Mouse (Mus musculus) neural tube, embryonic 10.5 days (tissue): ENCODE measurements at regions not wholly inside any gene's neighbourhood (a gene's known extent, or its start where the extent isn't known, plus 50 kb on each side); places are given as distances from the start of the nearest gene placed in this dataset.
"Not testable (repeated sequence)": the region's sequence is repeated elsewhere in the genome, so short reads cannot be mapped to it uniquely, and the experiment has no call there.

ENCODE experiments used
- DNase-seq: peaks from one replicate; pipeline ENCODE4 v3.0.0-alpha.2; 2017; ENCODE audit warnings: low spot score; ENCODE audit errors: extremely low spot score

DNA sequence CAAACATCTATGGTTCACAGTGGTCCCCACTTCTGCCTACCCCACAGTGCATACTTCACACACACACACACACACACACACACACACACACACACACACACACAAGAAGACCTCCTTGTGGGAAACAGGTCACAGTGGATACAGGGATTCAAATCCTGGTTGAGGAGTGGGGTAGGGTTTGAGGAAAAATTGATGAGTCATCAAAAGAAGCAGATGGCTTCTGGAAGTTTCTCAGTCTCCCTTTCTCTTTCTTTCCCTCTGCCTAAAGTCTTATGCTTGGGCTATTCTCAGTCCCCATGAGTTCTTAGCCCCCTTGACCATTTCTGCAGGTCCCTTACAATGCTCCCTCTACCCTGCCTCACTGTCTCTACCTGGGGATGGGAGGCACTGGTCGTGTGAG, 56.4 kb downstream of the Rassf10 start:
- no peak for DNase-seq

DNA sequence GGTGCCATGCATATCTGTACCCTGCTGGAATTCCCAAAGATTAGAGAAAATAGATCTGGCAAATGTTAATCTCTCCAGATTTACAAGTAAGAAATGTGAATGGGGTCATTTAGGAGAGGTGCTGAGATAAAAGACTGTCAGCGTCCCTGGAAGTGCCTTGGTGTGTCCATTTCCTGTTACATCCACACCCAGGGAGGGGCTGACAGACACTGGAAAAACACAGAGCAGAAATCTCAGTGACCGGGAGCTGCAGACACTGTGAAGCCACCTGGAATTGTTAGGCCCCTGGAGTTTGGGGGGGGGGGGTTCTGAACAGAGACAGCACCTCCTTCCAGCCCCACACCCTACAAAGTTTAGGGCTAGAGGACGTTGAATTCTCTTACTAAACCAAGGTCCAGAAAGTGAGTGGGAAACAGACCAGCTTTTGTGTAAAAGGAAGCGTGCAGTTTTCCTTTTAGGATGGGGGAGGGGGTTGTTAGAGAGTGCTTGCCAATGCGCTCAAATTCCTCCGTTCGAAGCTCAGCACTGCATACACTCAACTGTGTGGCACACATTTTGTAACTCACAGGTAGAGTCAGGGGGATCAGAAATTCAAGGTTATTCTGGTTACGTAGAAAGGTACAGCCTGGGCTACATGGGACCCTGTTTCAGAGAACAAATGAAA, 63.5 kb downstream of the Rassf10 start:
- no peak for DNase-seq

GRCm38 (mm10) chr7:113021412-113021811, 67.7 kb downstream of the Rassf10 start:
- DNase-seq, result no peak

GRCm38 (mm10) chr7:113022516-113022915, 68.8 kb downstream of the Rassf10 start:
- DNase-seq, result no peak

- DNase-seq, result no peak
Observed at GRCm38 (mm10) chr7:113025758-113026157, 72.0 kb downstream of the Rassf10 start.

DNA sequence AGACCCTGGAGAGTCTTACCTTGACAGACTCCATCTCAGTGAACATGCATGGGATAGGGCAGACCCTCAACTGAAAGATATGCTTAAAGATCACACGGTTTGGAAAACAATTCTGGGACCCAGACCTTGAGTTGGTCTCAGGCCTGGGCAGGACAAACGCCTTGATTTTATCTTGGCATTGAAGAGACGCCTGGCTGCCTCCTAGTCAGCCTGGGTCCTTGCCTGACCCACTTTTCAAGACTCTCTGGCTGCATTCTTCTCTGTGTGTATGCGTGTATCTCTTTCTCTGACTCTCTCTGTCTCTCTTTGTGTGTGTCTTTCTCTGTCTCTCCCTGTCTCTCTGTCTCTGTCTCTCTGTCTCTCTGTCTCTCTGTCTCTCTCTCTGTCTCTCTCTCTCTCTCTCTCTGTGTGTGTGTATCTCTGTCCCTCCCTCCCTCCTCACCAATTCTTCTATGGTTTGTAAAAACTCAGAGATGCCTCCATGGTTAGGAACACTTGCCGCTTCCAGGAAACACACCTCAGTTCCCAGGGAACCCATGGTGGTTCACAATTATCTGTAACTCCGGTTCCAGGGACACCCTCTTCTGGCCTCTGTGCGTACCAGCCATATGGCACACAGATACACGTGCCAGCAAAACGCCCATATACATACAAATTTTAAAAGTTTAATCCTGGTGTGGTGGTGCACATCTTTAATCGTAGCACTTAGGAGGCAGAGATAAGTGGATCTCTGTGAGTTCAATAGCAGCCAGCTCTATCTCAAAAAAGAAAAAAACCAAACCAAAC, 72.7 kb downstream of the Rassf10 start:
- no peak for DNase-seq

DNA sequence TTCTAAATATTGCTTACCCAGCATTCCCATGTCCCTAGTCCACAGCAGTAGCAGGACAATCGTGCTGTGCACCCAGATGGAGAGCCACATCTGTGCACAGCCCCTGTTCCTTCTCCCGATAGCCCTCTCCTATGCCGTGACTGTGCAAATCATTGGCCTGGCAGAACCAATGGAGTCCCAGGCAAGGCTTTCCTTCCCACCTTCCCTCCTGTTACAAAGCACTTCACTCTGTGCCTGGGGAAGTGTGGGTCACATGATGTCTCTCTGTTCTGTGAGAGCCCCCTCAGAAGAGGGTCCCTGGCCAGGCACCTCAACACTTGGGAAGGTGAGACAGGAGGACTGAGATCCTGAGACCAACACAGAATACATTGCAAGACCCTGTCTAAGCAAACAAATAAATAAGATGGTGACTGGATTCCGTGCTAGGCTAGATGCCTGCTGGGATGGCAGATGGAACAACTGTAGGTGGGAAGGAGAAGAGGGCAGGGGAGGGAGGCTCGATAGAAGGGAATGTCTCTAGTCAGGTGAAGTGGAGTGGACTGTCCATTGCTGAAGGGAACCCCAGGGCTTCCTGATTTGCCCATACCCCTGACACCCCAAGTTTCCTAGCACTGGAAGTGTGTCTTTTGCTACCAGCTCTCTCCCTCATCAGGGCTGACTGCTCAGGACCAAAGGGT, 73.5 kb downstream of the Rassf10 start:
- DNase-seq, result no peak

GRCm38 (mm10) chr7:113030053-113030752, 76.4 kb downstream of the Rassf10 start:
- DNase-seq, result no peak

DNA sequence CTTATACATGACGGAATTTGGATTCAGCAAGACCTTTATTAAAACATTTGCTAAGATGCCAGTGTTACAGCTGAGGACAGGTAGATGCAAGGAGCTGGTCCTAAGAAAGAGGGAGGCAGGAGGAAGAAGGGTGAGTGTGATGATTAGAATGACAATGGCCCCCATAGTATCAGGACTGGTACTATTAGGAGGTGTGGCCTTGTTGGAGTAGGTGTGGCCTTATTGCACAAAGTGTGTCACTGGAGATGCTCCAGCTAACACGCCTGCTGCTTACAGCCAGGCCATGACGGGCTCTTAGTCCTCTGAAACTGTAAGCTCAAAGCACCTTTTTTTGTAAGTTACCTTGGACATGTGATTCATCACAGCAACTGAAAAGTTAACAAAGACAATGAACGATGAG, 82.0 kb downstream of the Rassf10 start:
- DNase-seq, result no peak

- DNase-seq, result no peak
Observed at GRCm38 (mm10) chr7:113037825-113038613, 84.3 kb downstream of the Rassf10 start.

- no peak for DNase-seq
Observed at GRCm38 (mm10) chr7:113038906-113039671, 85.3 kb downstream of the Rassf10 start.

GRCm38 (mm10) chr7:113045613-113046159, 91.9 kb downstream of the Rassf10 start:
- DNase-seq, result not testable (repeated sequence)

GRCm38 (mm10) chr7:113046406-113046805, 92.6 kb downstream of the Rassf10 start:
- DNase-seq, result no peak

DNA sequence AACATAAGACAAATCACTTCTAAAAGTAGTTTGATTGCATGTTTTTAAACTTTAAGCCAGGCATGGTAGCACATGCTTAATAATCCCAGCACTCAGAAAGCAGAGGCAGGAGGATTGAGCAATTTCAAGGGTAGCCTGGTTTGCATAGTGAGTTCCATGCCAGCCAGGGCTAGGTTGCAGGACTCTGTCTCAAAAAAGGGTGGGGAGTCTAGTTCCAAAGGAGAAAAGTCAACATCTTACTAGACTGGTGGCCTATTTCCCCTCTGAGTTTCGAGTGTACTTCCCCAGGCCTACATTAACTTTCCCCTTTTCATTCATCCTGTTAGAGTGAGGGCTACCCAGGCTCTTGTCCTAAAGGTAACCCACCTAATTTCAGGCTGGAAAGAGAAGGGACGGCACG, 93.8 kb downstream of the Rassf10 start:
- no peak for DNase-seq

- DNase-seq, result peak; percentile 20
Observed at GRCm38 (mm10) chr7:113048097-113048795, 94.5 kb downstream of the Rassf10 start.

DNA sequence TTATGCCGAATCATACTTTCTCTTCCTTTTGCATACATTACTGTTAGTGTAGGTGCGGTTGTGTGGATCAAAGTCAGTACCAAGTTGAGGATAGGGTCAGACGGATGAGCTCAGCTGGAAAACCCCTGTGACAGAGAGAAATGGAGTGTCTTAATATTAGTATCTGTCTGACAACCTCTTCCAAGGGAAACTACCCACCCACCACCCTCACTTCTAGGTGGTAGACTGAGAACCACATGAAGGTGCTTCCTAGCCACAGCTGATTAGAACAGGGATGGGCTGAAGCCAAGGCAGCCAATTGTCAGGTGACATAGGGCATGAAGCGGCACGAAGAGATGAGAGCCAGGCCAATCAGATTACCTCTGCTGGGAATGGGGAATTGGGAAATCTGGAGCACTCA, 95.7 kb downstream of the Rassf10 start:
- no peak for DNase-seq

- no peak for DNase-seq
Observed at GRCm38 (mm10) chr7:113052952-113053351, 99.2 kb downstream of the Rassf10 start.

GRCm38 (mm10) chr7:113056421-113056820, 102.7 kb downstream of the Rassf10 start:
- DNase-seq, result no peak
